In the genomic region with DNA sequence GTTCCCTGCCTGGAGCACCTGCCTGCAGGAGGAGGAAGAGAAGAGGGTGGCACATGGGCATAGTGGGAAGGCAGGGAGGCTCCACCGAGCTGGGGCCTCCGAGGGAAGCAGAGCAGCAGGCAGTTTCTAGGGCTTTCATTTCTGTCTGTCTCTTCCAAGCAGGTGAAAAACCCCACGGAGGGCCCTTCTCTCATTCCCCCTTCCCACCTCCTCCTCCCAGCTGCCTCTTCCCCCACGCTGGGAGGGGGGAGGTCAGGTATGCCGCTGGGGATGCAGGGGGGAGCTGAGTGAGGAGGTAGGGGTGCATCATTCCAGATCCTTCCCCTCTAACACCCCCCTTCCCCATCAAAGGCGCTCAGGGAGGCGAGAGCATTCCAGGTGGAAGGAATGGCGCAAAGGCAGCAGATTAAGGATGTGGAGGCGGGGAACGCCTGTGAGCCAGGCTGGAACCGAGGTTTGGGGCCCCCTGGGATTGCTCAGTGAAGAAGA, we compare ENCODE assay signal across 8 mouse cellular contexts. TPM values are rescaled to one million over a fixed set of nuclear protein-coding genes. Genes with fewer than 3 reads are reported as not detected.
DNase-seq lines count a peak whose midpoint lies in the region.

No protein-coding gene starts in this region.

- no peaks in the 10 kb centered on the region for H3K27me3 ChIP-seq in limb, embryonic 10.5 days (ENCODE audit: low read depth, poor library complexity, severe bottlenecking)

- intact Hi-C loops in heart, postnatal 36 days (cut with DNase I): no loop called here

- H3K36me3 ChIP-seq in limb, embryonic 10.5 days: no peaks in the 10 kb centered on the region

- 0 out of 2 replicates have a peak overlapping the region, but pooled peaks have one; percentile 21 for H3K4me3 ChIP-seq in limb, embryonic 10.5 days

- peak; percentile 93 for DNase-seq in heart, adult 11 months
- DNase-seq in heart, postnatal 36 days: no peak
- DNase-seq in right cerebral cortex, adult 18-20 months: peak; percentile 43
- no peak for DNase-seq in right cerebral cortex, postnatal 4 days
- no peak for DNase-seq in limb, embryonic 10.5 days (ENCODE audit: low spot score)
- DNase-seq in adrenal gland, adult 18-20 months (ENCODE audit: low spot score in 2 of 2): no peak
- no peak for DNase-seq in spleen, adult 12 weeks (ENCODE audit: low spot score)
- DNase-seq in spleen, postnatal 10 days (ENCODE audit: low spot score in 2 of 2): no peak

- no peaks in the 10 kb centered on the region for H3K9me3 ChIP-seq in limb, embryonic 10.5 days (replicated peaks)

- H3K4me1 ChIP-seq in limb, embryonic 10.5 days: peaks cover 43% of the 10 kb centered on the region

- WGBS in limb, embryonic 10.5 days: 12% methylated on average over 11 of the region's 11 CpGs

- H3K27ac ChIP-seq in limb, embryonic 10.5 days: peak overlapping the region; percentile 72

RNA-seq across cellular contexts. Expression of gene Wasf2, which starts 9.4 kb away (rescaled TPM):
- 10 to 100 TPM; 81.4 to 89.2 TPM for total RNA-seq in heart, postnatal 36 days (2021)
- polyA plus RNA-seq in limb, embryonic 10.5 days (2016; fragmentation: Nextera tagmentation; extraction: Ambion mirVana): 62.9 and 73.7 TPM in 2 replicates
- 100 to 1,000 TPM in 1 of 2 experiments, 10 to 100 TPM in 1; 97.5 to 102 TPM for total RNA-seq in adrenal gland, adult 18-20 months (2021)

Comparison
In these comparisons a context has a peak if more than half of its experiments do, and no peak if none do; other contexts are left out.
1. DNase-seq: peak in heart, adult 11 months (single experiment) and right cerebral cortex, adult 18-20 months (single experiment); none in heart, postnatal 36 days (0 of 2), right cerebral cortex, postnatal 4 days (single experiment), limb, embryonic 10.5 days (single experiment), adrenal gland, adult 18-20 months (0 of 2), spleen, adult 12 weeks (single experiment) and spleen, postnatal 10 days (0 of 2).